Mouse (Mus musculus) cerebellum, adult 2 months (tissue): ENCODE results near the gene Gm128. TPM values are rescaled to one million over a fixed set of nuclear protein-coding genes. Genes with fewer than 3 reads are reported as not detected.
"Not testable (repeated sequence)": the region's sequence is repeated elsewhere in the genome, so short reads cannot be mapped to it uniquely, and the experiment has no call there.

Experiments used
- DNase-seq, 2 experiments: peaks; one replicate each; pipeline ENCODE4 v3.0.0; 2021
- H3K27ac ChIP-seq: fragments of 200-500 bp; 2 replicates; pipeline ENCODE4 v1.5.1; 2012; ENCODE audit warnings: low read length, control low read depth, inconsistent platforms; ENCODE audit not compliant: insufficient read depth
- H3K27me3 ChIP-seq: fragments of 200-500 bp; 2 replicates; pipeline ENCODE4 v1.6.1; 2012; ENCODE audit warnings: inconsistent platforms, mild to moderate bottlenecking, low read length, moderate library complexity; ENCODE audit not compliant: control insufficient read depth, insufficient read depth
- H3K4me1 ChIP-seq: fragments of 200-500 bp; 2 replicates; pipeline ENCODE4 v1.6.1; 2011; ENCODE audit warnings: low read length; ENCODE audit not compliant: control insufficient read depth, insufficient read depth
- H3K4me3 ChIP-seq: fragments of 200-500 bp; replicated peaks from 2 replicates; pipeline ENCODE3; 2011; ENCODE audit warnings: mild to moderate bottlenecking, low read depth, low read length, control low read depth; ENCODE audit not compliant: insufficient read depth
- CTCF ChIP-seq: fragments of 200-500 bp; IDR thresholded peaks from 2 replicates; pipeline ENCODE4 v1.5.1; 2011; ENCODE audit warnings: low read depth, mild to moderate bottlenecking, control low read depth, low read length, moderate library complexity, borderline replicate concordance; ENCODE audit not compliant: insufficient read depth
- POLR2A ChIP-seq: fragments of 200-500 bp; IDR thresholded peaks from 2 replicates; pipeline ENCODE4 v1.6.1; 2011; ENCODE audit warnings: low read length, control low read depth, borderline replicate concordance; ENCODE audit not compliant: insufficient read depth
- WGBS: fragments of 180-500 bp; shearing (Covaris S2); methylation state at CpG from one replicate; pipeline ENCODE4 v1.1.7; 2018; 5-methylcytosine and 5-hydroxymethylcytosine counted together
- polyA plus RNA-seq: library from polyadenylated mRNA; depleted of rRNA; stranded (reverse); fragments of >200 nt; gene quantifications from 2 replicates; pipeline ENCODE4 v1.2.3, GENCODE M21; 2012

Gm128 gene
- polyA plus RNA-seq, 1 experiment: 0.75 TPM

DNA sequence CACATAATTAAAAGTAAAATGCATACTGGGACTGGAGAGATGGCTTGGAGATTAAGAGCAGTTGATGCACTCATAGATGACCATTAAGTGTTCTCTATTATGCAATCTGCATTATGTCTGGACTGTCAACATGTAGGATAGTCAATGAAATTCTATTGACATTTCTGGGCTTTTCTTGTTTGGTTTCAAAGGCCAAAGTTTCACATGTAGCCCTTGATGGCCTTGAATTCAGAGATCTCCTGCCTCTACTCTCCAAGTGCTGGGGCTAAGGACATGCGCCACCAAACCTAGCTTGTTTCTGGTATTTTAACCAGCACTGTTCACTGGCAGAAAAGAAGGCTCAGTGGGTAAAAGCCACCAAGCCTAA is 27.8 kb downstream of the Gm128 start:
- WGBS: 100% methylated on average over 1 of the region's 1 CpGs
- H3K27me3 ChIP-seq: no peaks in the 10 kb centered on the region
- no peak overlapping the region for H3K27ac ChIP-seq
- no peak for DNase-seq
- H3K4me1 ChIP-seq: no peaks in the 10 kb centered on the region
- no peak overlapping the region for H3K4me3 ChIP-seq
- no peak for TF ChIP-seq CTCF
- no peak for TF ChIP-seq POLR2A

DNA sequence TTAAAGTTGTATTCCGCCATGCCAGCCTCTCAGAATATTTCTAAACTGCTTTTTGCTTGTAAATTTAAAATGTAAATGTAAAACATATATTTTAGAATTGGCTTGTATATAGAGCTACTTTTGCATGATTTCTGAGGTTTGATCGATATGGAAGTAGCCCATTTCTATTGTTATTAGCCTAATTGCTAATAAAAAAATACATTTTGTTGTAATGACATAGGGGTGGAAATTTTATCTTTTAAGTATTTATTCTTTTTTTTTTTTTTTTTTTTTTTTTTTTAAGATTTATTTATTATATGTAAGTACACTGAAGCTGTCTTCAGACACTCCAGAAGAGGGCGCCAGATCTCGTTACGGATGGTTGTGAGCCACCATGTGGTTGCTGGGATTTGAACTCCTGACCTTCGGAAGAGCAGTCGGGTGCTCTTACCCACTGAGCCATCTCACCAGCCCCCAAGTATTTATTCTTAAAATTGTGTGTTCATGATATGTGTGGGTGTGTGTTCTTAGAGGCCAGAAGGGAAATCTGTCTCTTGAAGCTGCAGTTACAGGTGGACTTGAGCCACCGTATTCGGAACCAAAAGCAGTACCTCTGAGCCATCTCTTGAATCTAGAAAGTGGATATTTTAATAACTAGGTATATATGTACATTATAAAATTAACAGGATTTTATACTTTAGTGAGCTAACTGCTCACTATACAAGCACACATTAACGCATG is 28.3 kb downstream of the Gm128 start:
- WGBS: 81% methylated on average over 10 of the region's 10 CpGs
- not testable (repeated sequence) for H3K27ac ChIP-seq, DNase-seq, H3K4me1 ChIP-seq, H3K4me3 ChIP-seq, H3K27me3 ChIP-seq

DNA sequence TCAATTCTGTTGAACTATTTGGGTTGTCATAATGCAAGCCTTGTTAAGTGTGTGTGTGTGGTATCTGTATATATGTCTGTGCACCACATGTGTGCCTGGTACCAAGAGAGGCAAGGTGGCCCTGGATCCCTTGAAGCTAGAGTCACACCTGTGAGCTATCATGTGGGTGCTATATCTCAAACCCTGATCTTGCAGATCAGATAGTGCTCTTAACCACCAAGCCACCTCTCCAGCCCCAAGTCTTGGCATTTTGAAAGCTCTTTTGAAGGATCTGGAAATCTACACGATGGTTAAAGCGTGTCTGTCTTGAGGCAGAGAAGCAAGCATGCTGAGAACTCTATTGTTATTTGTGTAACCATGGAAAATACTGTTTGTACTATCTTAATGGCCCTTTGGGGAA is 30.8 kb downstream of the Gm128 start:
- DNase-seq: no peak
- H3K27ac ChIP-seq: no peak overlapping the region
- H3K4me3 ChIP-seq: no peak overlapping the region
- H3K4me1 ChIP-seq: no peaks in the 10 kb centered on the region
- no peak for TF ChIP-seq POLR2A
- no peak for TF ChIP-seq CTCF
- WGBS: 32% methylated on average over 2 of the region's 2 CpGs
- H3K27me3 ChIP-seq: no peaks in the 10 kb centered on the region

DNA sequence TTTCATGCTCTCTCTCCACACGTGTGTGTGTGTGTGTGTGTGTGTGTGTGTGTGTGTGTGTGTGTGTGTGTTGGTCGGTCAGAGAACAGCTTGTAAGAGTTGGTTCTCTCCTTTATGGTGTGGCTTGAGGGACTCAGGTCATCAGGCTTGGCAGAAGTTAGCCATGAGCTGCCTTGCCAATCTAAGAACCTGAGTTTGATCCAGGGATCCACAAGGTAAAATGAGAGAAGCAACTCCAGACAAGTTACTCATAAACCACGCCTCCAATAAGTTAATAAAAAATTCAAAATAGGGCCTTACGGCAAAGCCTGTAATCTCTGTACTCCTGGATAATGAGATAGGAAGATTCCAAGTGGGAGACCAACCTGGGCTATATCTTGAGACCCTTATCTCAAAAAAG is 33.1 kb downstream of the Gm128 start:
- TF ChIP-seq POLR2A (no peak), CTCF (no peak)
- Histone ChIP-seq H3K4me1 (no peaks in the 10 kb centered on the region), H3K4me3 (no peak overlapping the region), H3K27me3 (no peaks in the 10 kb centered on the region), H3K27ac (no peak overlapping the region)
- WGBS: 76% methylated on average over 4 of the region's 4 CpGs
- no peak for DNase-seq

DNA sequence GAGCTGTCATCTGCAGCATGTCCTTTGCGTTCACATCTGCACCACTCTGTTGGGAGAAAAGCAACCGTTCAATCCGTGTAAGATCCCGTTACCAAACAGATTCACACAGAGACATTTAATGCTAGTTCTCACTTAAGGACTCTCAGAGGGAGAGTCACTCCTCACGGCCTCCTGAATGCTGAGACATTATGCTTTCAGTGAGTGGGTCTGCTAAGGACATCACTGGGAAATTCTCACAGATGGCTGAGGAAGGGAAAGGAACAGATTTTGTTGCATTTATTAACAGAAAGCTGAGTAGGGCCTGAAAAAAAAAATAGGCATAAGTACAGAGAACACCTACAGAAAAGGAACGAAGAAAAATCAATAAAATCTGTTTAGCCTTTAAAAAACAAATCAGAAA is 37.5 kb downstream of the Gm128 start:
- TF ChIP-seq CTCF (no peak), POLR2A (no peak)
- DNase-seq: no peak

DNA sequence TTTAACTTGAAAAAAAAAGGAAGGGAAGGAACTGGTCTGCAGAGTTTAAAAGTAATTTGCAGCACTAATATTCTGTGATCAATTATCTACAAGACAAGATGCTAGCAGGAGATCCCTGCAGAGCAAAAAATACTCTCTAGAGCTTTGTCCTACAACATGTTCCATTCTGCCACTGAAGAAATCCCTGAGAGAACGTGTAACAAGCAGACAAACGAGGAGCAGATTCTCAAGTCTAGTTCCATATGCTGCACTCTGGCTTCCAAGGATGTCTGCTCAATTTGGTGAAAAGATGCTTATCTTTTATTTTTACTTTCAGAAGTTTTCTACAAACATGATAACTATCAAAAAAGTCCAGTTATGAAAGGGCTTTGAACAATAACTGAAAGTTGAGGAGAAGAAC is 40.8 kb downstream of the Gm128 start:
- no peak overlapping the region for H3K4me3 ChIP-seq
- DNase-seq: no peak
- H3K4me1 ChIP-seq: no peaks in the 10 kb centered on the region; the same call in 1 of the 2 replicates
- WGBS: 70% methylated on average over 2 of the region's 2 CpGs
- no peak overlapping the region for H3K27ac ChIP-seq
- TF ChIP-seq CTCF: no peak
- TF ChIP-seq POLR2A: no peak
- H3K27me3 ChIP-seq: no peaks in the 10 kb centered on the region

More for the DNA sequence above, 37.5 kb downstream of the Gm128 start:
- Histone ChIP-seq H3K4me3 (no peak overlapping the region), H3K27me3 (no peaks in the 10 kb centered on the region), H3K27ac (no peak overlapping the region), H3K4me1 (no peaks in the 10 kb centered on the region)
- WGBS: 91% methylated on average over 6 of the region's 6 CpGs

DNA sequence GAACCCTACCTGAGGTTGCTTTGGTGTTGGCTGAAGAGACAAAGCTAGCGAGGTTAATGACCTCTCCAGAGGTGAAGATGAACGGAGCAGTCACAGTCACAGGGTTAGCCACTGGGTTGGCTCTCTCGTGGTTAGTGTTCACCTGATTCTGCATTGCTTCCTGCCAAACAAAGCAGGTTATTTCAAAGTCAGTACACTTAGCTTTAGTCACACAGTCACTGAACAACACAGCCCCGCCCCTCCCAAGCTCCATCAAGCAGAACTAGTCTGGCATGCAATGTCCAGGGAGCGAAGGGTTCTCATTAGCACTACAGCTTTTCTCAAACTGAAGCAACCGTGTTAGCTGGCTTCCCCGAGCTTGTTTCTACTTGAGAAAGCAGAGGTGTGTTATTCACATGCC is 41.3 kb downstream of the Gm128 start:
- Histone ChIP-seq H3K4me3 (no peak overlapping the region), H3K27ac (no peak overlapping the region), H3K4me1 (peaks cover 2% of the 10 kb centered on the region; the same call in 1 of the 2 replicates), H3K27me3 (no peaks in the 10 kb centered on the region)
- 78% methylated on average over 7 of the region's 7 CpGs for whole genome bisulfite sequencing
- TF ChIP-seq CTCF (no peak), POLR2A (no peak)
- no peak for DNase-seq

DNA sequence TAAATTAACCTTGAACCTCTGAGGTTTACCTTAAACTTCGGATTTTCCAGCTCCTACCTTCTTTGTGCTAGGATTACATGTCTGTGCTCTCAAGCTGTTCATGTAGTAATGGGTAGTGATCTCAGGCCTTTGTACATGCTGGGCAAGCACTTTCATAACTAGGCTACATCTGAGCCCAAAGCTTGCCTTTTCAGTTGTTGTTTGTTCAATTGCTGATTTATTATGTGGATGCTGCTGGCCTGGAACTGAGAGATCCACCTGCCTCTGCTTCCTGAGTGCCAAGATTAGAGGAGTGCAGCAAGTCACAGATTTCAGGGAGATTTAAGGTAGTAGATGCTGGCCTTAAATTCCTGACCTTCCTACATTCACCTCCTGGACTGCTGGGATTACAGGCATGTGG is 42.3 kb downstream of the Gm128 start:
- Histone ChIP-seq H3K4me3 (no peak overlapping the region), H3K27me3 (no peaks in the 10 kb centered on the region), H3K27ac (no peak overlapping the region), H3K4me1 (peaks cover 10% of the 10 kb centered on the region)
- TF ChIP-seq CTCF: no peak
- no peak for TF ChIP-seq POLR2A
- no peak for DNase-seq
- 79% methylated on average over 1 of the region's 1 CpGs for WGBS
